Mouse (Mus musculus) adrenal gland, adult 18-20 months (tissue): ENCODE measurements around the gene Afg3l1. TPM values are rescaled to one million over a fixed set of nuclear protein-coding genes. Genes with fewer than 3 reads are reported as not detected.
A peak's percentile ranks its signal among the peaks of the same experiment; 100 is the strongest.
"Not testable (repeated sequence)": the region's sequence is repeated elsewhere in the genome, so short reads cannot be mapped to it uniquely, and the experiment has no call there.

ENCODE experiments used
- DNase-seq, 2 experiments: peaks; one replicate each; pipeline ENCODE4 v3.0.0; 2021 to 2022; ENCODE audit warnings: low spot score in 2 of 2
- total RNA-seq, 2 experiments: library from RNA; stranded (reverse); gene quantifications; 1 replicate in 1 of 2; 2 replicates in 1 of 2; pipeline ENCODE4 v1.2.3; 2021

Gene Afg3l1
- total RNA-seq, 2 experiments from 2014 or later = 62.6 to 71.1 TPM

DNA sequence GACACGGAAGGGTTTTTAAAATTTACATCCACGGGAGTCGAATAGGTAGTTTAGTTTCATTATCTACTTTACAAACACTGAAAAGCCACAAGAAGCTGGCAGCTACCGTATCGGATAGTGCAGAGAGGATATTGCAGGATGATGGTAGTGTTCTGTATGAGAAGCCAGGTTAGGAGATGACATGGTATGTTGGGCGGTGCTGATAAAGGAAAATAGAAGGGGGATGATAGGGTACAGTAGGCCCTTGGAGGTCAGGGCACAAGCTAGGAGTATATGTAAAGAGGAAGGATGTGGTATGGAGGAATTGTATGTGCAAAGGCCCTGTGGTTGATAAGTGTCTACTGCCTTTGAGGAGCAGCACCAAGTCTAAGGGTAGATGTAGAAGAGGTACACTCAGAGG, 23.1 kb upstream of the Afg3l1 start:
- DNase-seq = no peak

GRCm38 (mm10) chr8:123463651-123464050, 14.1 kb upstream of the Afg3l1 start:
- no peak for DNase-seq

GRCm38 (mm10) chr8:123467476-123467875, 10.2 kb upstream of the Afg3l1 start:
- DNase-seq = no peak

- DNase-seq = not testable (repeated sequence)
Measured at GRCm38 (mm10) chr8:123472991-123473390, 4.7 kb upstream of the Afg3l1 start.

DNA sequence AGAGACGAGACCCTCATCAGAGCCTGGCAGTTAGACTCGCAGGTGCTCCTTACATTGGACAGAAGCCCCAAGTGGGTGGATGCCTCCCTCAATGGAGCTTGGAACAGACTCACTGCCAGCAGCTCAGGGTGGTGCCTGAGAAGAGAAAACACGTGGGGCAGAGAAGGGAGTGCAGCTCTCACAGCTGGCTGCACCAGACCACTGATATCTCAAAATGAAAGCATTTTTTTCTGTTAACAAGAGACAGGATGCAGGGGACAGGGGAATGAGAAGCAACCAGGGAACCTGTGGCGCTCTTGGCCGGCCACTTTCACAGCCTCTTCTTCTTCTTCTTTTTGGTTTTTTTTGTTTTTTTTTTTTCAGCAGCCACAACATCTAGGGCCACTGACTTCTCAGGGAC, 3.2 kb upstream of the Afg3l1 start:
- DNase-seq = not testable (repeated sequence)

DNA sequence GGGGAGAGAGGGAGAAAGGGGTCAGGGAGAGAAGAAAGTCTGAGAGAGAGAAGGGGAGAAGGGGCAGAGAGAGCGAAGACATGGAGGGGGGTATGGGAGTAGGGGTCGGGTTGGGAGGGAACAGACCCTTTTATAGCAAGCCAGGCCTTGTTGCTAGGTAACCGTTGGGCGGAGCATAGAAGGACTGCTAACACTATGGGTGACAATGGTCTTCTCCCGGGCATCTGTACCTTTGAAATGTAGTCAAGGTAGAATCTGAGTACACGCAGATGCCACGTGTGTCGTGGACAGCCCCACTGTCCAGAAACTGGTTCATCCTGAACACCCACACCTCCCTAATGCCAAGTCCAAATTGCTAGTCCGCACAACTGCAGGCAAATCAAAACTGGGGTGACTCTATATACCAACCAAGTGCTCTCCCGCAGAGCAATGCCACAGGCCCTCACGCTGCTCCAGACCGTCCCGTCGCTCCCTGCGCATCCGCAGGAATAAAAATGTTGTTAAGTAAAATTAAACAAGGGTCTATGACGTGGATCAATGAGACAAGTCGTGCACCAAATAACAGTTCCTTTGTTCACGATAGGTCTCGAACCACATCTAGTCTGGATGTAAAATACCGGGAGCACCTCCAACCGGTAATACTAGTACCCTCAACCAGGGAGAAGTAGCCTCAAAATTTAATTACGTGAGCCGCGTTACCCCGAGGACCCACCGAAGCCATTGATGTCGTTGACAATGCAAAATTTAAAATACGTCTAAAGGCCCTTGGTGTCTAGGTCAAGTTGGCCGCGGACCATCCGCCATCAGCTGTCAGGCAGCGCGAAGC, 579 bp upstream of the Afg3l1 start:
- DNase-seq = no peak

DNA sequence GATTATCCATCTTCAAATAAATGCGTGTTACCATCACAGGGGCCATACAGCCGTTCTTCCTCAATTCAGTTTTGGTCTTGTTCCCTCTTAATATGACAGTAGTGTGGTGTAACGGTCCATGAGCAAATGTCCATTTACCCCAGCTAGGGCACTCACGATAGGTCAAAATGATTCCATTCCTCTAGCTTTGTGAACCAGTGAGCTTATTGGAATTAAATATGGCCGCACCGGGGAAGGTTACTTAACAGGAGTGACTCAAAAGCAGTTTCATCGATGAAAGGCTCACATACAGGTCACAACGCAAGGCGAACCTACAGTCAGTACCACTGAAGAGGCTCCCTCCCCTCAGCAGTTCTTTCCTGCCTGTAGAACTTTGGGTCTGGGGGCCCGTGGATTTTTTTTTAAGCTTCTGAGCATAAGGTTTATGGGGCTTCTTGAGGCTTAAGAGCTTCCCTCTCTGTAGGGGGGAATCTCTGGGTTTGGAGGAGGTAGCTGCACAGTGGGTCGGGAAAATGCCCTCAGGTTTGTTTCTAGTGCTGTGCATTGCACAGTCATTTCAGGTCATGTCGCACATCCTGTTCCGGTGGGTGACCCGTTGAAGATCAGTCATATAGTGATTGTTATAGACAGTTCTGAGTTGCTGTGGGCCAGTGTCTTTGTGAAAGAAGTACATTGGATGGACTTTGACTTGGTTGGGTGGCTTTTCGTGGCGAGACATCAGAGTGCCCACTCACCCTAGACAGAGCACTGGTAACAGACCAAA, 934 bp downstream of the Afg3l1 start:
- DNase-seq = peak in 1 of 2 experiments; percentile 9

DNA sequence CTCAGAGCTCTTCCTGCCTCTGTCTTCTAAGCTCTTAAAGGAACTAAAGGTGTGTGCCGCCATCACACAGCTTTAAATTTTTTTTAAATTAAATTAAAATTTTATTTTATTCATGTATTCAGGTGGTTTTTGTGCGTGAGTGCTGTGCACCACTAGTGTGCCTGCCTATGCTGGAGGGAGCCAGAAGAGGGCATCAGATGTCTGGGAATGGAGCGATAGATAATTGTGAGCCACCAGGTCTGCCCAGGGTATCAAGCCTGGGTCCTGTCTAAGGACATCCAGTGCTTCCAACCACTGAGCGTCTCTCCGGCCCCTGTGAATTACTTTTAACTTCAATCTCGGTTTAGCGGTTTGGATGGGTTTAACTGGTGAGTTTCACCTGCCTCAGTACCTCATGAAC, 4.9 kb downstream of the Afg3l1 start:
- no peak for DNase-seq

DNA sequence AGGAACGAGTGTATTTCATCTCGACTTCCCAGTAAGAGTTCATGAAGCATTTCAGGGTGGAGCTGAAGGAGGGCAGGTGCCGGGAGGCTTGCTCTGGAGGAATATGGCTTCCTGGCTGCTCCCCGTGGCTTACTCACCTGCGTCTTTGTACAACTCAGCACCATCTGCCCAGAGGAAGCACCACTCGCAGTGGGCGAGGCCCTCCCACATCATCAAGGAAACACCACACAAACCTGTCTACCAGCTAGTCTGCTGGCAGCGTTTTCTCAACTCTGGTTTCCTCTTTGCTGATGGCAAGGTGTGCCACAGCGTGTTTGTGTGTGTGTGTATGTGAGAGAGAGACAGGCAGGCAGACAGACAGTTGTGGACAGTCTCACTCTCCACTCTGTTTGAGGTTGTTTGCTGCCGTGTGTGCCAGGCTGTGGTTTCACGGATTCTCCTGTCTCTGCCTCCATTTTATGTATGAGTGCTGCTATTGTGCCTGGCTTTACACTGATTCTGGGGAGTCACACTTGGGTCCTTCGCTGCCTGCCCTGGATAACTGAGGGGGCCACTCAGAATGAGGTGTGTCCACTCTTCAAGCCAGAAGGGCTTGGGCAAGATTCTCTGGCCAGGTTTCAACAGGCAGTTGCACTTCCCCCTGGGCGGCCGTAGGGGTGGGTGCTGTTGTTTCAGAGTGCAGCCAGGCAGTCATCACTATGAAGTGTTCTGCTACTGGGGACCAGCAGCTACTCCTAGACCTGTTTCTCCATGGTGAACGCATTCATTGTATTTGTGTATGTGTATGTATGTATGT, 13.8 kb downstream of the Afg3l1 start:
- DNase-seq = no peak

- DNase-seq = no peak
Measured at GRCm38 (mm10) chr8:123492898-123493297, 15.2 kb downstream of the Afg3l1 start.

DNA sequence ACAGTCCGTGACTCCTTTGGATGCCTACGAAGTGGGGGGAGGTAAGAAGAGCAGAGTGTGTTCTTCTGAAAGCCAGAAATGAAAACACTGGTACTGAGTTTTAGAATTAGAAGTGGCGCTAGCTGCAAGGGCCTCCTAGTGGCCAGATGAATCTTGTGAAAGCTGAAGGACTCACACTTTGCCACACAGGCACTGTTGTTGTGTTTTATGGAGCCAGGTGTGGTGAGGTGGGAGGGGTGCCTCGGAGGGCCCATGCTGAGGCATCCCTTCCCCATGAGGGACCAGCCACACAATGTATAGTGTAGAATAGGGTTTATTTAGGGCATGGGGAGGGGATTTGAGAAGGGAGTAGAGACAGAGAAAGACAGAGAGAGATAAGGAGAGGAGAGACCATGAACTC, 20.0 kb downstream of the Afg3l1 start:
- DNase-seq = no peak

DNA sequence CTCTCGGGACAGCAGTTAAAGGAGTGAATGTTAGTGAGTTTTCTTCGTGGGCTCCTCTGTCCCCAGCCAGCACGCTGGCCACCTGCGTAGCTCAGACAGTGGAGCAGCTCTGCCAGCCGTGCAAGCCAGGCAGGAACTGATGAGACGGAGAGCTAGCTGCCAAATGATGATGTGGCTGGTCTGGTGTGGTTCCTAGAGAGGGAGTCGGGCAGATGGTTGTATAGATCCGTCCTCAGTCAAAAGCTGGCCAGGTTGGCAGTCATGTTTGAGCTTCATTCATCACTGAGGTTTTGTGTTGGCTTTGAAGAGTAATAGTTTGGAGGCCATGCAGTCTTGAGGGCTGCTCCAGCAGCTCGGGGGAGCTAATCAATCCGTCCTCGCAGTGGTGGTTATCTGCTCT, 21.3 kb downstream of the Afg3l1 start:
- DNase-seq = no peak

DNA sequence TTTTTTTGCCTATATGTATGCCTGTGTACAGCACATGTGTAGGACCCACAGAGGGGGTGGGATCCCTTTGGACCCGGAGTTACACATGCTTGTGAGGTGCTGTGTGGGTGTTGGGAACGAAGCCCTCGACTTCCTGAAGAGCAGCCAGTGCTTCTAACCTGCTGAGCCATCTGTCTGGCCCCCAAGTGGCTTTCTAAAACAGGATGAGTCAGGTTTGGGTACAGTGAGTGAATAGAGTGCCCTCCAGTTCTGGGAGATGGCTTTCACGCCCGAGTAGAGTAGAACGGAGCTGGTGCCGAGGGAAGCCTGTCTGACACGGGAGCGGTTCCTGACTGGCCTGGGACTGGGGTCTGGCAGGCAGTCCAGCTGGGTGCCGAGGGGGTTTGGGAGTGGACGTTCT, 21.9 kb downstream of the Afg3l1 start:
- DNase-seq = no peak

- DNase-seq = no peak
Measured at GRCm38 (mm10) chr8:123502192-123502591, 24.5 kb downstream of the Afg3l1 start.

- DNase-seq = no peak
Measured at GRCm38 (mm10) chr8:123503801-123504467, 26.2 kb downstream of the Afg3l1 start.

DNA sequence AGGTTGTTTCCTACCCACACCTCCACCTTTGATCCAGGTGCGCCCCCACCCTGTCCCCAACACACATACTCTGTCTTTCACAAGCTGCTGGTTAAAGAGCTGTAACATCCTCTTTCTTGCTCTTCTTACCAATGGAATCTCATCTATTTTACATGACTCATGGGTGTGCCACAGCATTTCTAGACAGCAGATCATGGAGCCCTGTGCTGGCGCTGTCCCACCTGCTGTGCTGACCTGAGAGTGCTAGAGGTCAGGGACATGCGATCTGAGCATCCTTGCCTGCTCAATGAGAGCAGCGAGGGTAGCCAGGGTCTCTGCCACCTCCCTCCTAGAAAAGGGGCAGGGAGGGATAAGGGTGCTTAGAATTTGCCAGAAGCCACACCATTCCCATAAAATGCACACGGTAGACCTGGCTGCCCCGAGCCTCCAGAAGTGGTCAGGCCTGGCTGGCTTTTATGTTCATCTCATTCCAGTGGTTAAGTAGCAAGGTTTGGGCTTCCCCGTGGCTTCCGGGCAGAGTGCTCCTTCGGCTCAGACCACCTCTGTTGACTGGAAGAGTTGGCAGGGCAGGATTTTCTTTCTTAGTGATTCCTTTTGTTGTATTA, 27.0 kb downstream of the Afg3l1 start:
- DNase-seq = no peak

- no peak for DNase-seq
Measured at GRCm38 (mm10) chr8:123505267-123505666, 27.6 kb downstream of the Afg3l1 start.

- DNase-seq = no peak
Measured at GRCm38 (mm10) chr8:123505695-123506094, 28.0 kb downstream of the Afg3l1 start.

DNA sequence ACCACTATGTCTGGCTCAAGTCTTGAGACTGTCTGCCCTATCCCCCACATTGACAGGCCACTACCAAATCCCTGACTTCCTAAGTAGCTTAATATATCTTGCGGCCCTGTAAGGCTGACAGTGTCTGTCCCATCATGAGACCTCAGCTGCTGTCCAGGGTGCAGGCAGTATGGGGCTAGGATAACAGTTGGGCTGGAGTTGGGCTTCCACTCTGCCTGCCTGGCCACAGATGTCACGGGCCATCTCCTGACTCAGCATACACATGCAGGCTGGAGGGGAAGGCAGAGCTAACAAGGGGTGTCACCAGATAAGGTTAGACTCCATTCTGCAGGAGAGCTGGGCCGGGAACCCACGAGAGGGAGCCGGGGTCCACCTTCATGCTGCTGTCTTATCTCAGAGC, 29.4 kb downstream of the Afg3l1 start:
- DNase-seq = no peak

DNA sequence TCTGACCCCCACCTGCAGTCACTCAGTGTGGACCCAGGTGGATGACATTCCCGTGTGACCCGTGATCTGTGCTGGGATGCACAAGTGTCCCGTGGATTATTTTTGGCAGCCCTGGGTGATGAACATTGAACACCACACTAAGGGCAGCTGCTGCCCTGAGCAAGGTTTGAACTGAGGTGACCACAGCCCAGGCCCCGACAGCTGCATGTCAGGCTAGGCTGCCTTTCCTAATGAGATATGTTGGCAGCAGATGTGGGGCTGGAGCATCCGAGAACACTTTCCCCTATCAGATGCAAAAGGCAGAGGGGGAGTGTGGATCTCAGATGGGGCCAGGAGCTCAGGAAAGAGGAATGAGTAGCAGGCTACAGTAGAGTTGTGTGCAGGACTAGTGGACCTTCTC, 33.1 kb downstream of the Afg3l1 start:
- DNase-seq = no peak

GRCm38 (mm10) chr8:123514136-123514535, 36.4 kb downstream of the Afg3l1 start:
- no peak for DNase-seq
